Mouse (Mus musculus) neutrophil, adult 5-6 weeks (primary cell): Measurements from ENCODE around the gene Map7d1. TPM values are rescaled to one million over a fixed set of nuclear protein-coding genes. Genes with fewer than 3 reads are reported as not detected.

Experiments
- ATAC-seq: fragments of 151-379, 151-347 bp; 2 replicates; pipeline ENCODE4 v1.8.0; 2017; ENCODE audit warnings: mild to moderate bottlenecking, moderate TSS enrichment; ENCODE audit not compliant: insufficient number of reproducible peaks, poor library complexity, low FRiP score, severe bottlenecking; ENCODE audit errors: extremely low read depth
- total RNA-seq: library from RNA; stranded (forward); fragments of 200-1000 nt; gene quantifications from 2 replicates; pipeline ENCODE4 v1.2.3, GENCODE M21; 2017

Gene Map7d1
- total RNA-seq, 1 experiment from 2014 or later: 115 TPM

GRCm38 (mm10) chr4:126275081-126275480 lies 18.9 kb upstream of the Map7d1 start:
- no peak for ATAC-seq

DNA sequence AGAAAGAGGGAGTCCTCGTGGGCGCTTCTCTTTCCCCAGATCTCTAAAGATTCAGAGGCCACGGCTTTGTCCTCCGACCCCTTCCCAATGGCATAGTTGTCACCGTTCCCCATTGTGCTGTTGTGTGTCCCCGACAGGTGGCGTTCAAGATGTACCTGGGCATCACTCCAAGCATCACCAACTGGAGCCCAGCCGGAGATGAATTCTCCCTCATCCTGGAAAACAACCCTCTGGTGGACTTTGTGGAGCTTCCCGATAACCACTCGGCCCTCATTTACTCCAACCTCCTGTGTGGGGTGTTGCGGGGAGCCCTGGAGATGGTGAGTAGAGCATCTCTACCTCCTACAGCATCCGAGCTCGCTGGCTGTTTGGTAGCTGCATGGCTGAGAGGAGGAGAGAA lies 17.6 kb upstream of the Map7d1 start:
- ATAC-seq: no peak

GRCm38 (mm10) chr4:126269292-126269691 lies 13.1 kb upstream of the Map7d1 start:
- ATAC-seq: no peak

DNA sequence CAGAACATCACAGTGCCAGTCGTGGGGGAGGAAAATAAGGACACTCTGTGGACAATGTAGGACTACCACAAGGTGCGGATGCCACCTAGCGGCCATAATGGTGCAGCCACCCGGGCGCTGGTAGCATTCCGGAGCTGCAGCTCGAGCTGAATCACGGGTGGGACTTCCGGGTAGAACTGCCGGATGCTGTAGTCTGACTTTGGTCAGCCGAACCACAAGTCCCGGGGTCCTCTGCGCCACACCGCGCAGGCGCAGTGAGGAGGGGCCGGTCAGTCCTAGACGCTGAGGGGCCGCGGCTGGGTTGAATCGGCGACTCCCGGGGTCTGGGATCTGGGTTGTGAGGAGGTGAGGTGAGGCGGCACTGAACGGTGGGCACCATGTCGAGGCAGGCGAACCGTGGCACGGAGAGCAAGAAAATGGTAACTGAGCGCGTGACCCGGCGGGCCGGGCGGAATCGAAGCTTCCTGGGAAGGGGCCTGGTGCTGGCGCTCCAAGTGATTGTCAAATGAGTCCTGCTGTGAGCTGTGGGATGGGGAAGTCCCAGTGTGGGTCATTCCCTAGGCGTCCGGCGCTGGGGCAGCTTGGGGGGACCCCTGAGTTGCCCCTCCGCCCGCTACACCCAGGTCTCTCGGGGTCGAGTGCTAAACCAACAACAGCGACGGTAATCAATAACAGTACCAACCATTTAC lies 6.1 kb upstream of the Map7d1 start, which contains the start of gene Trappc3:
Gene Trappc3, plus strand, starts transcription at position 207 of the 689 bp plus-strand sequence.
- peak; percentile 92 for ATAC-seq

GRCm38 (mm10) chr4:126261675-126262074 lies 5.5 kb upstream of the Map7d1 start:
- ATAC-seq: no peak

DNA sequence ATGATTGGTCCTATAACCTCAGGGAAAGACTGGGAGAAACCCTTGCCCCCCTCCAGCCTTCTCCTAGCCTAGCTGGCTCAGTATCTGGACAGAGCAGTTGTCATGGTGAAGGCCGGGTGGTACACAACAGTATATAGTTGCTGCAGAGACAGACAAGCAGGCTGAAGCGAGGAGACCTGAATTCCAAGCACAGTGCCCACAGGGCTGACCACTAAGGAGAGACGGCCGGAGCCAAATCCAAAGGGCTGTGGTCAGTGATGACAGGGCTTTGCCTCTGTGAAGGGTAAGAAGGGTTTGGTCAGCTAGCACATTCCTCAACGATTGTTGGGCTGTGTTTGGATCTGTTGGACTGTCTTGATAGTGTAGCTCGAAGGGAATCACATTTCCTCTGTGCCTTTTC lies 5.1 kb upstream of the Map7d1 start:
- ATAC-seq: no peak

DNA sequence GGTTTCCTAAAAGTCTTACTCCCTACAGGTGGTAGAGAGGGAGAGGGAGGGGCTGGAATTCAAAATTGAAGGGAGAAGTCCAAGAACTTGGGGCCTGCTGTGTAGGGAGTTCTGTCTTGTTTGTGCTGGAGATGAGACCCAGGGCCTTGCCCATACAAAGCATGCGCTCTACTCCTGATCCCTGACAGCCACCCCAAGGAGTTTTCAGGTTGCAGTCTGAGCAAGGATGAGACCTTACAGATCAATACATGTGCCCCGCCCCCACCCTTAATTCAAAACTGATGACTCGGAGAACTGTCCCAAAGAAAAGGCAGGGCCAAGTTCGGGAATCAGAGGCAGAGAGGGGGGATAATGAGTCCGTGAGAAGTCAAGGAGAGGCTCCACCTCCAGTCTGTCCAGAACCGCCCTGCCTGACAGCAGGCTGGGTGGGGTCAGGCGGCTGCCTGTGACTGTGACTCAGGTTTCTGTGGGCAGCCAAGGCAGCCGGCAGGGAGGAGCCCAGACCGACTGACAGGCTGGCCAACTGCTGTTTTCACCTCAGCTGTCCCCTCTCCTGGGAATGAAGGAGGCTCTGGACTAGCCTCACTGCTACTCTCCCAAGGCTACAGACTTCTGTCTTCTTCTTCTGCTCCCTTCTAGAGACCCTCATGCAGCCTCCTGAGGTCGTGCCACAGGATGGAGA lies 4.5 kb upstream of the Map7d1 start:
- ATAC-seq: peak; percentile 21; the same call in 1 of the 2 replicates

GRCm38 (mm10) chr4:126259523-126260160 lies 3.5 kb upstream of the Map7d1 start:
- peak; percentile 16 for ATAC-seq

DNA sequence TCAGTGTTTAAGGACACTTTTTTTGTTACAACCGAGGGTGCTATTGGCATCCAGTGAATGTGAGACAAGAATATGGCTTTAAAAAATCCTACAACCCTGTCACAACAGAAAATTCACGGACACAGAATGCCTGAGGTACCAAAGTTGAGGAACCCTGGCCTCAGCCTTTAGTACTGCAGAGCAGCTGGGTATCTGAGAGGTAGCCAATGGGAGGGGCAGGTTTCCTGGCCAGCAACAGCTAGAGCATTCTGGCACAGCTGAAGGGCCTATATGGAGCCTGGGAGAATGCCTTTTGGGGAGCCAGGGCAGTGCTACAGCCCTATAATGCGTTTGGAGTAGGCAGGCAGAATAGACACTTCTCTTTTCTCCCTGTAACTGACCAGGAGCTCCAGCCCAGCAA lies 2.9 kb upstream of the Map7d1 start:
- ATAC-seq: no peak

DNA sequence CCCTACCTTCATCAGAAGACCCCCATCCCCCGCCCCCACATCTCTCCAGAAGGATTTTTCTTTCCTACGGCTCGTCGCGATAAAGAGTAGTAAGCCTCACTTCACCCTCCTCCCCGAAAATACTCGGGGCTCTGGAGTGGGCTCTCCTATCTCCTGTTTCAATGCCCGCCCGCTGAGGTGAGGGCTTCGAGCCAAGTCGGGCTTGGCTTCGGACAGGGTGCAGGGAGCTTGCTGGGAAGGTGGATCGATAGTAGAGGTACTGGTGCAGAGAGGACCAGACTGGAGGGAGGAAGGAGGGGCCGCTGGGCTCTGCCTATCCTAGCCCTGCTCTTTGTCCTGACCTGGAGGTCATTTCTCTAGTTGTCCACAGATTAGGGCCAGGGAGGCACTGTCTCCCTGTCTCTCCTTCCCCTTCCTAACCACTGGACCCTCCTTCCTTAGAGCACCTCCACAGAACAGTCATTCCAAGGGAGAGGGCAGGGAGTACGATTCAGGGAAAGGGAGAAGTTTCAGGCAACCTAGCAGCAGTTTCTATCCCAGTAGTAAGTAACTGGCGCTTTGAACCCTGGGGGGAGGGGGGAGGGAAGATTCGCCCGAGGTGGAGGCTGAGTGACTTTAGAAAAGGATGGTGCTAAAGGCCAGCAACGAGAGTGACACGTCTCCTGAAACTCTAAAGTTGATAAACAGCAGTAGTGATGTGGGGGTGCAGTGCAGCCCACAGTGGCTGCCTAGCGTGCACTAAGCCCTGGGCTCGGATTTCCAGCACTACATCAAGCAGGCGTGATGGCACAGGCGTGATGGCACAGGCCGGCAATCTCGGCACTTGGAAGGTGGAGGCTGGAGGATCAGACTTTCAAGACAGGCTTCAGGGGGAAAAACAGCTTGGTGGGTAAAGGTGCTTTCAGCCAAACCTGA lies 1.1 kb upstream of the Map7d1 start:
- ATAC-seq: no peak

DNA sequence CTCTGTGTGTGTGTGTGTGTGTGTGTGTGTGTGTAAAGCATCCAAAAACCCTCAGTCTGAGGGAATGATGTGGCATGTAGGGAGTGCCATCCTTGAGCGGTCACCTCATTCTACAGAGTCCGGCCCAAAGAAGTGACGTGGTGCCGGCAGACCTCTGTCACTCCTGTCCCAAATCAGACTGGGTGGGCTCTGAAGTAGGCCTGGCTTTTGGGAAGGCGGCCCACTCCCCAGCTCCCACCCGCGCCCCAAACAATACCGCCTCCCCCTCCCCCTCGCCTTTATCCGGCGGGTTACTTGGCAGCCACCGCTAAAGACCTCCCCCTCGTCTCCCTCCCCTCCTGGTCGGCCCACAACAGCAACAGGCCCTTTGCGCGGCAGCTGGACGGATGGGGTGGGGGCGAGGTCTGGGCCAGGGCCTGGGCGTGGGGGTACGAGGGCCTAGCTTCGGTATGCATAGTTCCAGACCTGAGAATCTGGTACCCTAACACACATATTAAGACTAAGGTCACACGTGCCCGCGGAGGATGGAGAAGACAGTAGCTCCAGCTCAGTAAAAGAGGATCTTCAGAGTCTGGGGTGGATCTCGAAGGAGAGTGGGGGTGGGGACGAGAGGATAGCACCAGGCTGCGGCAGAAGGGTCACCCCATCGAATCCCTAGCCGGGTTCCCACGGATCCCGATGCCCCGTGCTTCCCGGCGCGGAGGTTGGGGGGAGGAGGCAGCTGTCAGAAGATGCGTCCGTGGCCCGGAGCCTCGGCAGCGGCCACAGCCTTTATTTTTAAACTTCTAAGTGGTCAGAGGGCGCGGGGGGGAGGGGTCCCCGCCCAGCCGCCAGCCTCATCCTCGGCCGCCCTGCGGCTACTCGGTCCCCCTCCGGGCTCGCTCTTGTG lies 786 bp downstream of the Map7d1 start:
- ATAC-seq: no peak

- ATAC-seq: no peak
Measured at GRCm38 (mm10) chr4:126254315-126255112, 1.6 kb downstream of the Map7d1 start.

GRCm38 (mm10) chr4:126253637-126254272 lies 2.4 kb downstream of the Map7d1 start:
- no peak for ATAC-seq

DNA sequence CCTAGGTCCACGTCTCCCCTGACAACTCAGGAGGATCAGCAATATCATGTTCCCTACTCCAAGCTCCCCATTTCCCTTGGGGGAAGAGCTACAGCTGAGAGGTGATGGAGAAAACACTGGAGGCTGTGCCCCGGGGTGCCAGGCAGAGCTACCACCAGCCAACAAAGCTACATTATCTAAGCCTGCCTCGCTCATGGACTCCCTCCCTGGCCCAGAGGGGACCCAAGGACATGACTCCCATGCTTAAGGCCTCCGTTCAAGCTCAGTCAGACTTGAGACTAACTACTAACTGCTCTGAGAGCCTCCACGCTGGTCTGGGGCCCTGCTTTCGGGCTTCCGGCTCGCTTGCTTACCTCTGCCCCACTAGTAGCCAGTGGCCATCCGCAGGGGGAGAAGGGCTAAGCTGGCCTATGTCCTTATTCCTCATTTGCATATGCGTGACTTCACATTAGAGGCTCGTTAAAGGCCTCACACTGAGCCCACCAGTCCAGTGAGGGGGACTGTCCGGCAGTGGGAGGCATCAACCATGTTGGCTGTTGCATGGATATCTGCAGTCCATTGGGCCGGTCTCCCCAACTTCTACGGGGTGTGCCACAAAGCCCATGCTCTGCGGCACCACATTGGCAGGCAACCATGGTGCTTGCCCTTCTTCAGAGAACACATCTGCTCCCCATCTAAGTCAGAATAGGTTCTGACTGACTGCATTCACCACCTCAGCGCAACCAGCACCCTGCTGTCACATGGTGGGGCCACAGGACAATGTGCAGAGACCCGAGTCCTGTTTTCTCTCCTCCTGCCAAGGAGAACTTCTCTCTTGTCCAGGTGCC lies 3.5 kb downstream of the Map7d1 start:
- no peak for ATAC-seq

DNA sequence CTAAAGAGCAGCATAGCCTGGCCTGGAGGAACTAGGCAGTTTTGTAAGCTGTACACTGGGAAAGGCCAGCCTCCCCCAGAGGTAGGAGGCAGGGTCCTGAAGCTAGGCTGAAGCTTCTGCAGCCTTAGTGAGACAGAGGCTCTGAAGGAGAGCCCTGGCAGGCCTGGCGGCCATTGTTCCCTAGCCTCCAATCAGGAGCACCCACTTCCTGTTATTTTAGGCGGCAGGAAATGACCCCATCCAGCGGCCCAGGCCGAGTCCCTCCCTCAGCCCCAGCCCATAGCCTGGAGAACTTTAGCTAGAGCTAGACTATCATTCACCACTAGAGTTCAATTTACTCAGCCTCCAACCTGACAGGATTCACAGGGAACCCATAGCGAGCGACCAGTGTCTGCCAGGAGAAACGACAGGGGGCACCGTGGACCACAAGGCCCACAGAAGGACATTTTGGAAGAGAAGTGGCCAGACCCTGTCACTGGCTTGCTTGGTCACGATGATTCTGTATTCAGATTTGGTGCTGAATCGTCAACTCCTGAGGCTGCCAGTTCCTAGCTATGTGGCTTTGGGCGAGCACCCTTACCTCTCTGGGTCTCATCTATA lies 4.4 kb downstream of the Map7d1 start:
- no peak for ATAC-seq

DNA sequence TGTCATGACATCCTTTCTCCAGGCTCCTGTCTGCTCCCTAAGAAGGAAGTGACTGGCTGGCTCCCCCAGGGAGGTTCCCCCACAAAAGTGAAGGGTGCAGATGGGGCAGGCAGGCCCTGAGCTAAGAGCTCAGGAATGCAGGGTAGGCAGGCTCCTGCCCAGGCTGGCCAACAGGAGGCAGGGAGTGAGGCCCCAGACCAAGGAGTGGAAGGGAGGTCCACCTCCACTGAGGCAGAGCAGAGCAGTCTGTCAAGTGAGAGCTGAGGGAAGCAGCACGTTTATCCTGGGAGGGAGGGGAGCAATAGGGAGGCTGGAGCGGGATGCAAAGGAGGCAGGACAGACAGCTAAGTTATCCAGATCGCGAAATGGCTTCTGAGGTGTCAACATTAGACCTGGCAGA lies 5.5 kb downstream of the Map7d1 start:
- no peak for ATAC-seq
